Mouse (Mus musculus) E14TG2a.4 (cell line): ENCODE measurements around the gene Aoc1.

Experiments
- CTCF ChIP-seq: conservative IDR thresholded peaks from 2 replicates; pipeline ENCODE4 v1.5.1; 2014; ENCODE audit warnings: low read length
- POU5F1 ChIP-seq: IDR thresholded peaks from 2 replicates; pipeline ENCODE4 v1.6.1; 2014; ENCODE audit warnings: low read length, borderline replicate concordance

GRCm38 (mm10) chr6:48832426-48832825 is 40.3 kb upstream of the Aoc1 start:
- TF ChIP-seq CTCF = no peak
- TF ChIP-seq POU5F1 = no peak
